Mouse (Mus musculus) stomach, embryonic 15.5 days (tissue): Measurements from ENCODE around the gene Glod4. TPM values are rescaled to one million over a fixed set of nuclear protein-coding genes. Genes with fewer than 3 reads are reported as not detected.

Source experiments
- ATAC-seq: fragments of 200-750 bp; cut with Nextera tagmentation; 2 replicates; pipeline ENCODE4 v1.8.0; 2017; ENCODE audit warnings: low read depth, moderate number of reproducible peaks, moderate TSS enrichment; ENCODE audit not compliant: insufficient read depth, low FRiP score
- H3K27ac ChIP-seq: fragments of 300-500 bp; sonication (generic); 2 replicates; pipeline ENCODE4 v1.5.1; 2015; ENCODE audit warnings: mild to moderate bottlenecking, inconsistent platforms
- H3K27me3 ChIP-seq: fragments of 300-500 bp; sonication (generic); replicated peaks from 2 replicates; pipeline ENCODE4 v1.6.1; 2015; ENCODE audit warnings: inconsistent platforms
- H3K36me3 ChIP-seq: fragments of 300-500 bp; sonication (generic); 2 replicates; pipeline ENCODE4 v1.6.1; 2015; ENCODE audit warnings: inconsistent platforms
- H3K4me1 ChIP-seq: fragments of 300-500 bp; sonication (generic); 2 replicates; pipeline ENCODE4 v1.6.1; 2015; ENCODE audit warnings: inconsistent platforms
- H3K4me2 ChIP-seq: fragments of 300-500 bp; sonication (generic); 2 replicates; pipeline ENCODE4 v1.6.1; 2015; ENCODE audit warnings: mild to moderate bottlenecking, inconsistent platforms
- H3K4me3 ChIP-seq: fragments of 300-500 bp; sonication (generic); replicated peaks from 2 replicates; pipeline ENCODE4 v1.5.1; 2015; ENCODE audit warnings: inconsistent platforms
- H3K9ac ChIP-seq: fragments of 300-500 bp; sonication (generic); 2 replicates; pipeline ENCODE4 v1.6.1; 2015; ENCODE audit warnings: inconsistent platforms
- H3K9me3 ChIP-seq: fragments of 300-500 bp; sonication (generic); 2 replicates; pipeline ENCODE4 v1.6.1; 2016; ENCODE audit warnings: inconsistent platforms
- WGBS: fragments of 180-500 bp; shearing (Covaris S2); methylation state at CpG from one replicate; pipeline ENCODE4 v1.1.7; 2015; 5-methylcytosine and 5-hydroxymethylcytosine counted together
- polyA plus RNA-seq: library from polyadenylated mRNA; unstranded; fragments of >200 nt; fragmentation: Nextera tagmentation; extraction: Ambion mirVana; gene quantifications from 2 replicates; pipeline ENCODE4 v1.2.1, GENCODE M21; 2015

The Glod4 gene
- polyA plus RNA-seq, 1 experiment from 2014 or later = 119 TPM

DNA sequence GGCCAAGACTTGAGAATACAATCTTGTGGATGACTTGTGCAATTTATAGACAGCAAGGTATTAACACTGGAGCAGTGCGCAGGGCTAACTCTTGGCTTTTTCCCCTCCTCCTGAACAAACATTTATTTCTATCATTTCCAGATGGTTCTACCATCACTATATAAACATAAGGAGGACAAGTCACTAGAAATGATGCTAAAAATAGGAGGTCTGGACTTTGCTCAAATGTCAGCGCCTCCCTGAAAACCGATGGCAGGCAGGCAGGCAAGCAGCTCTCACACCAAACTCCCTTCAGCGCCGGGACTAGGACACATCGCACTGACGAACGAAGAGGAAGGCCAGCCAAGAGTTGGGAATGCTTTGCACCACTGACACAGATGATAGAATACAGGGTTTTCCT is 118.1 kb downstream of the Glod4 start:
- no peak overlapping the region for H3K9ac ChIP-seq
- 39% methylated on average over 8 of the region's 8 CpGs for WGBS
- peak; percentile 47; the same call in 1 of the 2 replicates for ATAC-seq
- 0 out of 2 replicates have a peak, but pooled peaks cover 8% of the 10 kb centered on the region for H3K36me3 ChIP-seq
- no peak overlapping the region for H3K4me2 ChIP-seq
- peak overlapping the region; percentile 76 for H3K27ac ChIP-seq
- no peaks in the 10 kb centered on the region for H3K27me3 ChIP-seq
- peaks cover 18% of the 10 kb centered on the region; the same call in 1 of the 2 replicates for H3K4me1 ChIP-seq
- H3K9me3 ChIP-seq = no peaks in the 10 kb centered on the region
- H3K4me3 ChIP-seq = no peak overlapping the region

DNA sequence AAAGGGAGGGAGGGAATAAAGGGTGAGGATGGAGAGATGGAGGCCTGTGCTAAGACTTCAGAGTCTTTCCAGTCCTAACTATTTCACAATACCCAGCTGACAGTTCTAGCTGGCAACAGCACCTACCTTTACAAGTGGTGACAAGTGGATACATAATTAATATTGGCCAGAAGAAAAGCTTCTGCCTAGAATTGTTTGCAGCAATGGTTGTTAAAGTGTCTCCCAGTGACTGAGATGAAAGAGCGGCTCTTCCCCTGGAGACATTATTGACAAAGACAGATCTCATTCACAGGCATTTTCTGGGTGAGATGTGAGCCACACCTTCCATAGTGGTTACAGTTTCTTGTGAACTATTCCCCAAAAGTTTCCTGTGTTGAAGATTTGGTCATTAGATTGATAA is 120.0 kb downstream of the Glod4 start:
- Histone ChIP-seq H3K36me3 (0 out of 2 replicates have a peak, but pooled peaks cover 8% of the 10 kb centered on the region), H3K4me1 (peaks cover 24% of the 10 kb centered on the region; the same call in 1 of the 2 replicates), H3K27ac (no peak overlapping the region), H3K9ac (no peak overlapping the region), H3K27me3 (no peaks in the 10 kb centered on the region), H3K4me3 (no peak overlapping the region), H3K4me2 (no peak overlapping the region), H3K9me3 (no peaks in the 10 kb centered on the region)
- ATAC-seq = no peak
- 92% methylated on average over 1 of the region's 1 CpGs for WGBS

DNA sequence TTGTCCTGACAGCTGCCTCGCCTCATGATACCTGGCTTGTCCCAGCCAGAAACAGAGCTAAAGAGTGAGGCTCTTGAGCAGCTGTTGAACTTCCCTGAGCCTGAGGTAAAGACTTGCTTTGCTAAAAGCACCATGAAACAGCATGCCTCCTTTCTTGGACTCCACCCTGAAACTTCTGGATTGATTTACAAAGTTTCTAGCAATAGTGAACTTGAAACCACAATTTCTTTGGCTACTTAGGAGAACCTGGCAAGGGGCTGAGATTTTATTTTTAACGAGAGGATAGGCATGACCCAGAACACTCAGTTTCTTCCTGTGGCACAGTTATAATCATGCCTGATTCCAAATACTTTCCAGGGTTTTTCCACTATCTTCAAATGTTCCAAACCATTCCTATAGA is 121.0 kb downstream of the Glod4 start:
- no peak for ATAC-seq
- H3K27me3 ChIP-seq = no peaks in the 10 kb centered on the region
- H3K9ac ChIP-seq = no peak overlapping the region
- H3K9me3 ChIP-seq = no peaks in the 10 kb centered on the region
- no peak overlapping the region for H3K27ac ChIP-seq
- H3K4me3 ChIP-seq = no peak overlapping the region
- 81% methylated on average over 2 of the region's 2 CpGs for WGBS
- H3K4me2 ChIP-seq = no peak overlapping the region
- H3K4me1 ChIP-seq = peaks cover 24% of the 10 kb centered on the region; the same call in 1 of the 2 replicates
- H3K36me3 ChIP-seq = 0 out of 2 replicates have a peak, but pooled peaks cover 8% of the 10 kb centered on the region

DNA sequence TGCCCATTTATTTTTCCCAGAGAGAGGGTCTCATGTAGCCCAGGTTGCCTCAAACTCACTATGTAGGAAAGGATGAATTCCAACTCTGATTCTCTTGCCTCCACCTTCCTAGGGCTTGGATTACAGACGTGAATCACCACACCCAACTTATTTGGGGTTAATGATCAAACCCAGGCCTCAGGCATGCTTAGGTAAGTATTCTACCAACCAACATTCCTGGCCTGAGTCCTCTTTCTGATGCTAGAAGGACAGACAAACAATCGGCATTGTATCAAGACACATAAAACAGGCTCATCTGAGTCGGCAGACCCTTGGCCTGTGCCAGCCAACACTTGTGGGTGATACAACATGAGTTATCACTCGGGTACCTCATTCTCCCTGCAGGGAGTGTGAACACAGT is 122.4 kb downstream of the Glod4 start:
- H3K36me3 ChIP-seq = peaks cover 12% of the 10 kb centered on the region; the same call in 1 of the 2 replicates
- H3K4me3 ChIP-seq = no peak overlapping the region
- no peaks in the 10 kb centered on the region for H3K9me3 ChIP-seq
- no peak overlapping the region for H3K9ac ChIP-seq
- no peak for ATAC-seq
- H3K4me1 ChIP-seq = peaks cover 24% of the 10 kb centered on the region; the same call in 1 of the 2 replicates
- H3K4me2 ChIP-seq = no peak overlapping the region
- no peaks in the 10 kb centered on the region for H3K27me3 ChIP-seq
- H3K27ac ChIP-seq = no peak overlapping the region; the same call in 1 of the 2 replicates
- 71% methylated on average over 4 of the region's 4 CpGs for WGBS

DNA sequence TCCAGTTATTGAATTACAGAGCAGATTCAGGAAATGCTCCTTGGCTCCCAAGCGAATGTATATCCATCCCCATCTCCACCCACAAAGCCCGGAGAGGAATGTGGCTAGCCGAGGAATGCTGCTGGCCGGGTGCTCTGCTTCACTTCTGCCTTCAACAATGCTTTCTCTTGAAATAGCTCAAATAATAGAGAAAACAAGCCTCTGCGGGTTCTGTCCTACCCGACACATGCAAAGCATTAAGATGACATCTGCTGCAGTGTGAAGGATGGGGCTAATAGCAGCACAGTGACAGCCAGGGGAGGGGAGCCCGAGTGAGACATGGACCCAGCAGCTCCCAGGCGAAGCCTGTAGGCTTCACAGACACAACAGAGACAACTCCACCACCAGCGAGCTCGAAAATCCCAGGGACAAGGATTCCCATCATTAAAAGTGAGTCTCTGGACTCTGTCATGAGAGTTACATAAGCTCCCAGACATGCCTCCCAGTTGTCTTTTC is 123.1 kb downstream of the Glod4 start:
- Histone ChIP-seq H3K9ac (no peak overlapping the region), H3K27me3 (no peaks in the 10 kb centered on the region), H3K4me1 (peaks cover 19% of the 10 kb centered on the region; the same call in 1 of the 2 replicates), H3K9me3 (no peaks in the 10 kb centered on the region), H3K4me3 (no peak overlapping the region), H3K36me3 (peaks cover 13% of the 10 kb centered on the region; the same call in 1 of the 2 replicates), H3K27ac (peak overlapping the region; percentile 74), H3K4me2 (0 out of 2 replicates have a peak overlapping the region, but pooled peaks have one; percentile 8)
- ATAC-seq = peak; percentile 53; the same call in 1 of the 2 replicates
- WGBS = 30% methylated on average over 10 of the region's 10 CpGs

DNA sequence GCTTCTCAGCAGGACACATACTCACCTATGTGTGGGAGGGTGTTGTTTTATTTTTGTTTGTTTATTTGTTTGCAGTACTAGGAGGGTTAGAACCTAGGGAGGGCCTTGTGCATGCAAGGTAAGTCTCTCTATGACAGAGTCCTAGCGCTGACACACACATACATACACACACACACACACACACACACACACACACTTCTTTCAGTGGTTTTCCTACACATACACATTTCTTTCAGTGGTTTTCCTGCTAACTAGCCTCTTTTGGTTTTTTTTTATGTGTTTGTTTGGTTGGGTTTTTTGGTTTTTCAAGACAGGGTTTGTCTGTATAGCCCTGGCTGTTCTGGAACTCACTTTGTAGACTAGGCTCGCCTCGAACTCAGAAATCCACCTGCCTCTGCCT is 133.1 kb downstream of the Glod4 start:
- Histone ChIP-seq H3K27me3 (no peaks in the 10 kb centered on the region), H3K9me3 (no peaks in the 10 kb centered on the region), H3K4me1 (no peaks in the 10 kb centered on the region), H3K27ac (no peak overlapping the region), H3K36me3 (peaks cover 10% of the 10 kb centered on the region; the same call in 1 of the 2 replicates), H3K4me2 (no peak overlapping the region), H3K9ac (no peak overlapping the region), H3K4me3 (no peak overlapping the region)
- ATAC-seq = no peak
- WGBS = 96% methylated on average over 3 of the region's 3 CpGs

DNA sequence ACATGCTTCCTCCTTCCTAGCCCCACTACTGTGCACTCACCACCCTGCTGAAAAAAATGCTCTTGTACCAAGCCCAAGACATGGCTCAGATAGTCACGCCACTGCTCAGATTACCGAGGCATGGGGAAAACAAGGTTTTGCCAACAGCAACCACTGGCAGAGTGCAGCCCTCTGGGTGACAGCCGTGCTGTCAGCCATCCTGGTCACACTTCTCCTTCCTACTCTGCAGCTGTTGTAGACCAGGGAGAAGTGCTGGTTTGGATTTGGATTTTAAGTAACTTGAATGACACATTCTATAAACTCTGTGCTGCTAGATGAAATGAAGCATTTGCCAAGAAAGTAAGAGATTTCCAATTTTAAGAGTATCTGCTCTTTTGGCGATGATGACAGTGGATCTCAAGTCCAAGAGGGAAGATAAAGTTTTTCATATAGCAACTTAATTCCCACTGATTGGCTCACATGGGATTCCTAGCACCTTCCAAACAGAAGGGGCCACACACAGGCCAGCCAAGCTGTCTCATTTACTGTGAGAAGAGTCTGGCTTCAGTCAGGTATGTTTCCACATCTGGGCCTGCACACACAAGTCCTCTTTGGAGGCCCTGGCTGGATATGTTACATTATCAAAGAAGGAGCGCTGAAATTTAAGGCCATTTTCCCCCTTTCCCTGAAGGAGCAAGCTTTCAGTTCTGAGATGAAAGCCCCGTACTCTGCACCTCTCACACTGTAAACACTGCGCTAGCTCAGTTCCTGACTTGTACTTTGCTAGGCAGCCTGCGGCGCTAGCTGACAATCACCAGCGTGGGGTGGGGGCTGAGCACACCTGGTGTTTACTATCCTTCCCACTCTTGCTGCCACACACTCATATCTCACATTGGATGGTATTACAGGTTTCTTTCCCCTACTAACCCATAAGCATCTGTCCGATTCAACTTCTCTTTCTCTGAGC is 136.7 kb downstream of the Glod4 start:
- Histone ChIP-seq H3K4me2 (no peak overlapping the region), H3K9me3 (no peaks in the 10 kb centered on the region), H3K36me3 (peaks cover 4% of the 10 kb centered on the region; the same call in 1 of the 2 replicates), H3K27ac (peak overlapping the region; percentile 54; the same call in 1 of the 2 replicates), H3K4me1 (no peaks in the 10 kb centered on the region), H3K27me3 (no peaks in the 10 kb centered on the region), H3K9ac (no peak overlapping the region), H3K4me3 (no peak overlapping the region)
- 53% methylated on average over 11 of the region's 11 CpGs for WGBS
- peak; percentile 85 for ATAC-seq

DNA sequence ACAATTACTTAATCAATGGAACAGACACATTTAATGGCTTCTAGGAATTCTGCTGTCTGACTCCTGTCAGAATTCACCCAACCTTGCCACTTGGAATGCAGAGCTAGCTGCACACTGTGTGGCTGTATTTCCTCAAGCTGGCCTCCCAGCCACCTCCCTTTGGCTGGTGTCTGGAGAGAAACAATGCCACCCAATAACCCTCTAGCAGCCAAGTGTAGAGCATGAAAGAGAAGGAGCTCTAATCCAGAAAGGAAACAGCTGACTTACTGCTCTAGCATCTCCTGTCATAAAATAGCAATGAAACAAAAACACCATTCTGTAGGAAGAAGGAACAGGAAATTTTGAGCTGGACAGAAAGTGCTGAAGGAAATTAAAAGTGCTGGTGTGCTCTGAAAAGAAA is 142.4 kb downstream of the Glod4 start:
- H3K9ac ChIP-seq = no peak overlapping the region
- ATAC-seq = no peak
- H3K4me3 ChIP-seq = no peak overlapping the region
- no peaks in the 10 kb centered on the region for H3K27me3 ChIP-seq
- H3K27ac ChIP-seq = 0 out of 2 replicates have a peak overlapping the region, but pooled peaks have one; percentile 16
- peaks cover 14% of the 10 kb centered on the region for H3K4me1 ChIP-seq
- no peaks in the 10 kb centered on the region for H3K9me3 ChIP-seq
- H3K36me3 ChIP-seq = no peaks in the 10 kb centered on the region
- H3K4me2 ChIP-seq = no peak overlapping the region

DNA sequence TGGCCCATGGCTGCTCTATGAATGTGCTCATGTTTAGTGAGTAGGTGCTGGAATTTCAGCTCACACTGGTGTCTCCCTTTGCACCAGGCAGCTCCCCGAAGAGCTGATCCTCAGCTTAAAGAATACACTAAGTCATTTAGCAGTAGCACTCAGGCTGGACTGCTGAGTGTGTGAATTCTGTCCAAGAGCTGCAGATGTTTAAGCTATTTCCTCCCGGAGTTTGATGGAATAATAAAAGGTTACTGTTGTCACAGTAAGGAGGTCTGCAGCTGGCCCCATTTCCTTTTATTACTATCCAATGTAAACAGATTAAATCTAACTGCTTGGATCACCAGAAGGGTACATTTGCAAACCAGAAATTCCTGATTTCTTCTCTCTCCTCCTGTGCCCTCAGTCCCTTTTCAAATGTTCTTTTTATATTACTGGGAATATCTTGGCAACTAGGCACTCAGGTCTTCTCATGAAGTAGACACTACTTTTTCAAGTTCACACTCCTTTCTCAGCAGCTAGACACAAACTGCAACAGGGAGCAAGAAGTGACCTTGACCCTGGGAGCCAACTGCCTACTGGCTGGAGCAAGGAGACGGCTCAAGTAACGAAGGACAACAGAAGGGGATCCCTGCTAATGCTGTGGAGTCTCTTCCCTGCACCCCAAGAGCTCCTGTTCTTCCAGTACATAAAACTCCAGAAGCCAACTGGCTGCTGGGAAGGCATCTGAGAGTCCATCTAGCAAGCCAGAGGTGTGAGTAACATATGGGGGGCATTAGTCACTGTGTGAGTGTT is 144.1 kb downstream of the Glod4 start:
- Histone ChIP-seq H3K4me2 (peak overlapping the region; percentile 19; the same call in 1 of the 2 replicates), H3K9ac (no peak overlapping the region; the same call in 1 of the 2 replicates)

DNA sequence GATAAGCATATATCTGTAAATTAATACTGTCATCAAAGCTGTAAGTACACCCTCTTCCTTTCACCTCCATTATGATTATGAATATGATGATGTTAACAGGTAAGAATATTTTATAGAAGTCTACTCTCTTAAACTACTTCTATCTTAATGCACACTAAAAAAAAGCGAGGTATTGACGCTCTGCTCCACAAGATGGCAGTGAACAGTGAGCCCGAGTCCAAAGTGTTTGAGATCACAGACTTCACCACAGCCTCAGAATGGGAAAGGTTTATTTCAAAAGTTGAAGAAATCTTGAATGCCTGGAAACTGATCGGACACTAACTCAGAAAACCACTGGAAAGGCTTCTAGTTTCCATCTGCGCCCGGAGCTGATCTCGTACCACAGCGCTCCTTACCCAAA is 149.9 kb downstream of the Glod4 start:
- H3K9ac ChIP-seq = no peak overlapping the region
- WGBS = 80% methylated on average over 8 of the region's 8 CpGs

More for the DNA sequence above, 144.1 kb downstream of the Glod4 start:
- Histone ChIP-seq H3K9me3 (no peaks in the 10 kb centered on the region), H3K4me3 (no peak overlapping the region), H3K27me3 (no peaks in the 10 kb centered on the region), H3K4me1 (peaks cover 14% of the 10 kb centered on the region), H3K36me3 (no peaks in the 10 kb centered on the region), H3K27ac (peak overlapping the region; percentile 86)
- peak; percentile 73; the same call in 1 of the 2 replicates for ATAC-seq
- WGBS = 22% methylated on average over 4 of the region's 4 CpGs

DNA sequence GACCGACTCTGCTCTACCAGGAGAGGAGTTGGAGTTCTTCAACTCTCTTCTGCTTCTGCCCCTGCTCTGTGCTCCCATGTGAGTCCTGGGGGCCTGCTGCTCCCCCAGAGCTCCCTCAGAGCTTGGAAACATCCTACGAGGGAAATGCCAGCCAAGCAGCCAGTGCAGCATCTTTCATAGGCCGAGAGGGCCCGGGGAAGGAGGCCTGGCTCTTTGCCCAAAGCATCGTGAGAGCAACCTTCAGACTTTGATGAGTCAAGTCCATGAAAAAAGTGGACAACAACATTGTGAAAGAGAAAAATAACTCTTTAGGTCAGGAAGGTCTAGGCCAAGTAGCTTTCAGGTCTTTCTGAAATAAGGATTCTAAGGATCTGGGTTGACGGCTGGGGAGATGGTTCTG is 153.7 kb downstream of the Glod4 start:
- no peak overlapping the region for H3K27ac ChIP-seq
- H3K4me3 ChIP-seq = no peak overlapping the region
- no peak for ATAC-seq
- H3K36me3 ChIP-seq = no peaks in the 10 kb centered on the region
- H3K4me1 ChIP-seq = no peaks in the 10 kb centered on the region
- WGBS = 77% methylated on average over 6 of the region's 6 CpGs
- no peak overlapping the region for H3K9ac ChIP-seq
- H3K9me3 ChIP-seq = no peaks in the 10 kb centered on the region
- H3K4me2 ChIP-seq = no peak overlapping the region
- no peaks in the 10 kb centered on the region for H3K27me3 ChIP-seq

More for the DNA sequence above, 149.9 kb downstream of the Glod4 start:
- no peaks in the 10 kb centered on the region for H3K27me3 ChIP-seq
- no peak overlapping the region for H3K4me3 ChIP-seq
- ATAC-seq = no peak
- no peak overlapping the region for H3K4me2 ChIP-seq
- H3K4me1 ChIP-seq = no peaks in the 10 kb centered on the region
- H3K27ac ChIP-seq = no peak overlapping the region
- H3K36me3 ChIP-seq = no peaks in the 10 kb centered on the region
- H3K9me3 ChIP-seq = no peaks in the 10 kb centered on the region
